Mouse (Mus musculus) heart, postnatal 0 days (tissue): ENCODE data around the gene Trpv4. TPM values are rescaled to one million over a fixed set of nuclear protein-coding genes. Genes with fewer than 3 reads are reported as not detected.
A peak's percentile ranks its signal among the peaks of the same experiment; 100 is the strongest.

ENCODE experiments used
- ATAC-seq: fragments of 200-750 bp; cut with Nextera tagmentation; 2 replicates; pipeline ENCODE4 v1.8.0; 2017; ENCODE audit warnings: low read depth, moderate number of reproducible peaks, moderate library complexity; ENCODE audit not compliant: insufficient read depth
- DNase-seq: peaks from one replicate; pipeline ENCODE4 v3.0.0-alpha.2; 2016; ENCODE audit warnings: low spot score
- H3K27ac ChIP-seq: fragments of 300-500 bp; sonication (generic); 2 replicates; pipeline ENCODE4 v1.5.1; 2014; ENCODE audit warnings: low read depth, mild to moderate bottlenecking
- H3K27me3 ChIP-seq: fragments of 300-500 bp; sonication (generic); 2 replicates; pipeline ENCODE4 v1.6.1; 2014; ENCODE audit warnings: low read length, mixed read lengths; ENCODE audit not compliant: control insufficient read depth, insufficient read depth
- H3K36me3 ChIP-seq: fragments of 300-500 bp; sonication (generic); replicated peaks from 2 replicates; pipeline ENCODE4 v1.6.1; 2014; ENCODE audit warnings: low read length, mixed read lengths; ENCODE audit not compliant: control insufficient read depth, insufficient read depth
- H3K4me1 ChIP-seq: fragments of 300-500 bp; sonication (generic); 2 replicates; pipeline ENCODE4 v1.6.1; 2014; ENCODE audit warnings: antibody characterized with exemption; ENCODE audit not compliant: control insufficient read depth, insufficient read depth
- H3K4me2 ChIP-seq: fragments of 300-500 bp; sonication (generic); 2 replicates; pipeline ENCODE4 v1.6.1; 2014; ENCODE audit warnings: low read depth, mild to moderate bottlenecking, low read length, moderate library complexity
- H3K4me3 ChIP-seq: fragments of 300-500 bp; sonication (generic); 2 replicates; pipeline ENCODE4 v1.5.1; 2014; ENCODE audit warnings: low read depth, low read length
- H3K9ac ChIP-seq: fragments of 300-500 bp; sonication (generic); replicated peaks from 2 replicates; pipeline ENCODE4 v1.6.1; 2014; ENCODE audit warnings: low read depth, low read length, mixed read lengths
- H3K9me3 ChIP-seq: fragments of 300-500 bp; sonication (generic); replicated peaks from 2 replicates; pipeline ENCODE4 v1.6.1; 2016; ENCODE audit warnings: low read length; ENCODE audit not compliant: control insufficient read depth
- CTCF ChIP-seq: IDR thresholded peaks from 2 replicates; pipeline ENCODE4 v1.5.1; 2016; ENCODE audit warnings: antibody characterized with exemption, control low read depth, low read depth
- EP300 ChIP-seq: IDR thresholded peaks from 2 replicates; pipeline ENCODE4 v1.6.1; 2016; ENCODE audit warnings: antibody characterized with exemption, low read depth
- WGBS: fragments of 180-500 bp; shearing (Covaris S2); extraction: QIAGEN DNeasy Blood & Tissue Kit; methylation state at CpG from one replicate; pipeline ENCODE4 v1.1.7; 2014; 5-methylcytosine and 5-hydroxymethylcytosine counted together
- polyA plus RNA-seq: library from polyadenylated mRNA; unstranded; fragments of >200 nt; fragmentation: Nextera tagmentation; extraction: Ambion mirVana; gene quantifications from 2 replicates; pipeline ENCODE4 v1.2.1, GENCODE M21; 2015
- total RNA-seq: library from RNA; depleted of rRNA; stranded (reverse); fragments of >200 nt; gene quantifications from 2 replicates; pipeline ENCODE4 v1.2.3, GENCODE M21; 2014; ENCODE audit warnings: low replicate concordance

Trpv4 gene
- total and polyA plus RNA-seq, 2 experiments from 2014 or later = 0.87 to 2.3 TPM

DNA sequence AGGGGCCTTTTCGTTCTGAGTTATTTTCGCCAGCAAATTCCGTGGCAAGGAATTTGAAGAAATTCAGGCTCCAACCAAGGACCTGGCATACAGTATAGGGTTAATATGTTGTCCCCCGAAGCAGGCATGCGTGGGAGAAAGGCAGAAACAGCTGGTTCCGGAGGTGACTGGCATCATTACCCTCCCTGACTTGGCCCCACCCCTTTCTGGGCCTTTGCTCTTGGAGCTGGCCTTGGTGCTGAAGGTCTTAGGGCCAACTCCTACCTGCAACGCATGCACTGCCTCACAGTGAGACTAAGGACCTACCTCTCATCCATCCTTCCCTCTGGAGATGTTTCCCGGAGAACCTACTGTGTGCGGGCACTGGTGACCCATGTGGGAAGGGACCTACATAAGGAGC is 70.3 kb downstream of the Trpv4 start:
- H3K4me2 ChIP-seq = no peak overlapping the region
- H3K27ac ChIP-seq = no peak overlapping the region
- TF ChIP-seq CTCF = no peak
- no peak for TF ChIP-seq EP300
- H3K9ac ChIP-seq = no peak overlapping the region
- DNase-seq (peak; percentile 62), ATAC-seq (peak; percentile 41; the same call in 1 of the 2 replicates)
- H3K4me1 ChIP-seq = peaks cover 11% of the 10 kb centered on the region; the same call in 1 of the 2 replicates
- H3K4me3 ChIP-seq = no peak overlapping the region
- H3K27me3 ChIP-seq = peaks cover 14% of the 10 kb centered on the region; the same call in 1 of the 2 replicates
- H3K9me3 ChIP-seq = no peaks in the 10 kb centered on the region
- WGBS = 34% methylated on average over 9 of the region's 9 CpGs
- no peaks in the 10 kb centered on the region for H3K36me3 ChIP-seq

DNA sequence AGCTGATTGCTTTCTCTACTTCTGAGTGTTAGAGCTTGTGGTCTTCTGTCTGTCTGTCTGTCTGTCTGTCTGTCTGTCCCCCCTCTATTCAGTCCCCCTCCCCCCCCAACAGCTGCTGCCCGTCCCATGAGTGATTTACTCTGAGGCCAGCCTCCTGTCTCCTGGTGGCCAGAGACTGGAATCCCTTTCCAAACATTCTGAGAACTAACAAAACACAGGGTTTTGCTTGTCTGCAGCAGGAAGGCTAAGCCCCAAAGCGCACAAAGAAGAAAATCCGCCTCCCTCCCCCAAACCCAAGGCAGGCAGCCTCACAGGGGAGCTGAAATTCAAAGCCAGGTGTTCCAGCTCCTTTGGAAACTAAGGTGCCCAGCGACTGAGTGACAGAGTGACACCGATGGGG is 72.5 kb downstream of the Trpv4 start:
- H3K4me2 ChIP-seq = no peak overlapping the region
- H3K27ac ChIP-seq = no peak overlapping the region

DNA sequence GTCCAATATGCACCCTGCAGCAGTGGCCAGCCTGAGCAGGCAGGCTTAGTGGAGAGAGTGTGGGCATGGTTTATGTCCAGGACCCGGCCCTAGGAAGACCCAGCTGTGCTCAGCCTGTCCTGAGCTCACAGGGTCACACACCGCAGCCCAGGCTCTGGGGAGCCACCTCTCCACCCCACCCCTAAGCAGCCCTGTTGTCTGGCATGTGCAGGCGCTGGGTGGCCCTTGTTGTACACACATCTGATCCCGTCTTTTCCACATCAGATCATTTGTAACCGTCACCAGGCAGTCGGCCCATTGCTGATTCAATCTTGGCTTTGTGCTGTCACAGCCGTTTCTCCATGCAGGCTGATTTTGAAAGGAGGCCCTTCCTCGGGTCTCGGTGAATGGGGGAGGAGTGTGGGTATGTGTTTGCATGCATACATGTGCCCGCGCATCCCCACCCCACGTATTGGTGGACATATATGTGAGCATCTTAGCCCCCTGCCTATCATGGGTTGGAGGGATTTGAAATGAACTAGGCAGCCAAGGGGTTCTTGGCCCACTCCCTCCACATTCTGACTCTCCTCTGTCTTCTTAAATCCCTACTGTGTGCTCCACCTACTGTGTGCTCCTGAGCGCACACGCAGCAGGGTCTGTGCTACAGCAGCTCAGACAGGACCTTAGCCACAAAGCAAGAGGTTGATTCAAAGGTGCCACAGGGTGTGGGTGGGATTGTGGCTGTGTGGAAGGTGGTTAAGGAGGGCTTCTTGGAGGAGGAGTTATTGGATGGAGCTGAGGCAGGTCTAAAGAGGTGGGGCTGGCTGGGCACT is 73.7 kb downstream of the Trpv4 start:
- Histone ChIP-seq H3K4me1 (no peaks in the 10 kb centered on the region), H3K9me3 (no peaks in the 10 kb centered on the region), H3K36me3 (no peaks in the 10 kb centered on the region), H3K9ac (no peak overlapping the region), H3K4me3 (no peak overlapping the region), H3K27me3 (0 out of 2 replicates have a peak, but pooled peaks cover 5% of the 10 kb centered on the region), H3K27ac (no peak overlapping the region), H3K4me2 (no peak overlapping the region)
- DNase-seq (no peak), ATAC-seq (no peak)
- no peak for TF ChIP-seq EP300
- no peak for TF ChIP-seq CTCF
- 74% methylated on average over 14 of the region's 14 CpGs for WGBS

More for the DNA sequence above, 72.5 kb downstream of the Trpv4 start:
- DNase-seq = no peak
- Histone ChIP-seq H3K4me3 (no peak overlapping the region), H3K9ac (no peak overlapping the region), H3K27me3 (0 out of 2 replicates have a peak, but pooled peaks cover 5% of the 10 kb centered on the region), H3K36me3 (no peaks in the 10 kb centered on the region), H3K9me3 (no peaks in the 10 kb centered on the region), H3K4me1 (peaks cover 1% of the 10 kb centered on the region; the same call in 1 of the 2 replicates)
- WGBS = 20% methylated on average over 5 of the region's 5 CpGs
- TF ChIP-seq CTCF = no peak
- TF ChIP-seq EP300 = no peak
- no peak for ATAC-seq

DNA sequence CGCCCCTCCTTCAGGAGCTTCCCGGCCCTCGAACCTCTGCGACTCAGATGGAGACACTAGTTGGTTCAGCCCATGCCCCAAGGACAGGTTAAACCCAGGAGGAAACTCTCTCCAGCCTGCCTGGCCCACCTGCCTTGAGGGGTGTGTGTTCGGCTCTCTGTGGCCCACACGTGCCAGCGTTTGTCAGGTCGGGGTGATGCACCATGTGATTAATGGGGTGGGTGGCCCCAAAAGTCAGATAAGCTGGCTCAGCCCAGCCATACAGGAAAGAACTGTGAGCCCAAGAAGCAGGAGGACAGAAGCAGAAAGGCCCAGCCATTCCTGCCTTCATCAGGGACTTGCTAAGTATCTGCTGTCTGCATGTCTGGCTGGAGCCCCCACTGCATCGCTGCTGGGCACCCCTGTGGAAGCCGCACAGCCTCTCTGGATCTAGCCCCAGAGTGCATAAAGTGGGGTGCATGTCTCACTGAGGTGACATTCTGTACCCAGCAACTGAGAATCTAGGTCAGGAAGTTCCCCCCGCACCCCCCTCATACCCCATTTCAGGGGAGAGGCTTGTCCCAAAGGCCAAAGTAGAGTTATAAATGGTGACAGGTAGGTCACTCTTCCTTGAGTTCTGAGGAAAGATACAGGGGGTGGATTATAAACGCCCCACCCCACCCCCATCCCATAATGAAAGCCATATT is 74.6 kb downstream of the Trpv4 start:
- no peak overlapping the region for H3K4me3 ChIP-seq
- no peak overlapping the region for H3K4me2 ChIP-seq
- no peaks in the 10 kb centered on the region for H3K36me3 ChIP-seq
- 0 out of 2 replicates have a peak, but pooled peaks cover 5% of the 10 kb centered on the region for H3K27me3 ChIP-seq
- H3K27ac ChIP-seq = no peak overlapping the region
- no peaks in the 10 kb centered on the region for H3K4me1 ChIP-seq
- 68% methylated on average over 12 of the region's 12 CpGs for WGBS
- no peaks in the 10 kb centered on the region for H3K9me3 ChIP-seq
- DNase-seq (no peak), ATAC-seq (no peak)
- TF ChIP-seq CTCF (no peak), EP300 (no peak)
- H3K9ac ChIP-seq = no peak overlapping the region

DNA sequence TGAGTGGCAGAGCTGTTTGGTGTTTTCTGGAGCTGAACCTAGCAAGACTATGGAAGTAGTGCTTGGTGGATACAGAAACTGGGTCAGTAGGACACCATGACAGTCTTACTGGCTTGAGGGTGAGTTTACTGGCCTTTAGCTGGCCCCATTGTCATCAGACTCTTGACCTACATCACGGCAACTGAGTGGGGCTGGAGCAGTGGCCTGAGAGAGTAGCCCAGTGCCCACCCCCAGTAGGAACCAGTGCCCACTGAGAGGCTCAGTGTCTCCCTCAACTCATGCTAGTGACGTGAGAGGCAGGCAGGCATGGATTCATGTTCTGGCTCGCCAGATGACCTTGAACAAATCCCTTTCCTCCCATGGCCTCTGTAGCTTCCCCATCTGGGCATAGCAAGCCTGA is 75.2 kb downstream of the Trpv4 start:
- Histone ChIP-seq H3K4me2 (no peak overlapping the region), H3K27me3 (0 out of 2 replicates have a peak, but pooled peaks cover 5% of the 10 kb centered on the region), H3K36me3 (no peaks in the 10 kb centered on the region), H3K9ac (no peak overlapping the region), H3K4me3 (no peak overlapping the region), H3K9me3 (no peaks in the 10 kb centered on the region), H3K27ac (no peak overlapping the region), H3K4me1 (no peaks in the 10 kb centered on the region)
- DNase-seq = no peak
- ATAC-seq = no peak
- TF ChIP-seq CTCF (no peak), EP300 (no peak)
- WGBS = 63% methylated on average over 3 of the region's 3 CpGs
